Mouse (Mus musculus) adrenal gland (tissue): Measurements from ENCODE around the gene Krtap19-2.

ENCODE experiments used
- intact Hi-C: fragments of 180-260 bp; cut with DNase I; formaldehyde crosslinking; loops from one replicate; pipeline ENCODE4 v1.15.1; 2025
- long read RNA-seq, 2 experiments: library from polyadenylated mRNA; unstranded; transcript quantifications; one replicate each; pipeline ENCODE4 v2.0.0; 2020; ENCODE audit warnings: borderline replicate concordance in 1 of 2; ENCODE audit not compliant: insufficient replicate concordance in 1 of 2

Gene Krtap19-2
- long read RNA-seq, experiment 1 = 0 reads
- long read RNA-seq, experiment 2 = 0 reads

- intact Hi-C loops = no loop called here
Observed at GRCm38 (mm10) chr16:88874169-88874568, at the start of gene Krtap19-2. Gene Krtap19-2, minus strand, starts transcription at chr16:88874269.

GRCm38 (mm10) chr16:88896357-88896756 lies 22.3 kb upstream of the Krtap19-2 start, which contains the start of gene Krtap19-5:
Gene Krtap19-5, minus strand, starts transcription at chr16:88896457.
- intact Hi-C loops = no loop called here

GRCm38 (mm10) chr16:88886870-88887269 lies 12.8 kb upstream of the Krtap19-2 start:
- intact Hi-C loops = no loop called here

GRCm38 (mm10) chr16:88884989-88885388 lies 10.9 kb upstream of the Krtap19-2 start, which contains the start of gene Krtap19-4:
Gene Krtap19-4, minus strand, starts transcription at chr16:88885089.
- intact Hi-C loops = no loop called here

GRCm38 (mm10) chr16:88877938-88878337 lies 3.9 kb upstream of the Krtap19-2 start, which contains the start of gene Krtap19-3:
Gene Krtap19-3, minus strand, starts transcription at chr16:88878038.
- intact Hi-C loops = no loop called here

- intact Hi-C loops = no loop called here
Observed at GRCm38 (mm10) chr16:88869311-88869710, 4.8 kb downstream of the Krtap19-2 start, which contains the start of gene Krtap19-1. Gene Krtap19-1, minus strand, starts transcription at chr16:88869411.

- intact Hi-C loops = no loop called here
Observed at GRCm38 (mm10) chr16:88864887-88865407, 9.1 kb downstream of the Krtap19-2 start.

GRCm38 (mm10) chr16:88851450-88851849 lies 22.6 kb downstream of the Krtap19-2 start:
- intact Hi-C loops = no loop called here

GRCm38 (mm10) chr16:88848558-88848957 lies 25.5 kb downstream of the Krtap19-2 start:
- intact Hi-C loops = no loop called here

- intact Hi-C loops = no loop called here
Observed at GRCm38 (mm10) chr16:88847363-88847762, 26.7 kb downstream of the Krtap19-2 start.

GRCm38 (mm10) chr16:88826978-88827377 lies 47.1 kb downstream of the Krtap19-2 start:
- intact Hi-C loops = loop anchor here (10.0 kb wide), 1 partner anchor 452 kb away; no protein-coding TSS in a partner anchor

- intact Hi-C loops = loop anchor here (10.0 kb wide), 1 partner anchor 451 kb away; no protein-coding TSS in a partner anchor
Observed at GRCm38 (mm10) chr16:88826095-88826652, 47.9 kb downstream of the Krtap19-2 start, which contains the start of gene Krtap14. Gene Krtap14, minus strand, starts transcription at chr16:88826145.

GRCm38 (mm10) chr16:88823736-88824135 lies 50.3 kb downstream of the Krtap19-2 start:
- intact Hi-C loops = loop anchor here (10.0 kb wide), 1 partner anchor 449 kb away; no protein-coding TSS in a partner anchor
